Comparison of ENCODE assay signal across 21 mouse cellular contexts in the genomic region with DNA sequence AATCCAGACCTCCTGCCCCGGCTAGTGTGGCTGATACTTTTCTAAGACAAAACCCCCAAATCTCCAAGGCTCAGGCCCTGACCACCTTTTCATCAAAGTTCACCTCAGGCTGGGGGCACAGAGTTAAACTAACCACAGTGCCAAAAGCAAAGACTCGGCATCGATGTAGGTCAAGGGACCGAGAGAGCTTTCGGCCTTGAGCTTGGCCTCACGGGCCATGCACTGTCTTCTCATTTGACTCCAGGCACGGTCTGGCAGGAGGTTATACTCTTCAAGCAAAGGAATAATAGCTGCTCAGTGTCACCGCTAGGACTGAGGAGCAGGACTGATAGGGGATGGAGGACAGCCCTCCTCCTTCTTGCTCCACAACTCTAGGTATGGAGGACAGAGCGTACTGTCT. TPM values are rescaled to one million over a fixed set of nuclear protein-coding genes. Genes with fewer than 3 reads are reported as not detected.
"Had no signal": no experiment of that assay in that cellular context is flagged by ENCODE, and none has a peak within 500 bp of the region (broad histone marks: within the 10 kb centered on the region; RNA-seq: fewer than 3 reads in every experiment).

No protein-coding gene starts in this region.

- H3K4me2 ChIP-seq: lung, embryonic 15.5 days; midbrain, embryonic 11.5 days; midbrain, embryonic 13.5 days; neural tube, embryonic 13.5 days; neural tube, embryonic 15.5 days had no signal

- H3K9ac ChIP-seq: liver, postnatal 0 days; lung, embryonic 15.5 days; midbrain, embryonic 13.5 days; neural tube, embryonic 13.5 days; neural tube, embryonic 15.5 days had no signal

- H3K27ac ChIP-seq: lung, embryonic 15.5 days; midbrain, embryonic 13.5 days; neural tube, embryonic 13.5 days; neural tube, embryonic 15.5 days had no signal

- H3K4me1 ChIP-seq: midbrain, embryonic 13.5 days; neural tube, embryonic 13.5 days; neural tube, embryonic 15.5 days had no signal

- H3K4me3 ChIP-seq: lung, embryonic 15.5 days; midbrain, embryonic 13.5 days; myocyte; neural tube, embryonic 13.5 days; neural tube, embryonic 15.5 days had no signal

- DNase-seq: liver, postnatal 0 days; lung, adult 2 months; lung, postnatal 14 days; lung, postnatal 36 days; retina, postnatal 1 day; right cerebral cortex, adult 18-20 months; right cerebral cortex, postnatal 25 days; right cerebral cortex, postnatal 4 days; spleen, adult 18-20 months; thymus, adult 18-20 months; thymus, postnatal 14 days; thymus, postnatal 36 days had no signal

- H3K36me3 ChIP-seq: lung, embryonic 15.5 days had no signal

- H3K9me3 ChIP-seq: lung, embryonic 15.5 days; midbrain, embryonic 13.5 days; neural tube, embryonic 13.5 days; neural tube, embryonic 15.5 days had no signal

- ATAC-seq: liver, postnatal 0 days; lung, postnatal 0 days; midbrain, embryonic 13.5 days; midbrain, embryonic 16.5 days had no signal

- H3K27me3 ChIP-seq: lung, embryonic 15.5 days; midbrain, embryonic 13.5 days; neural tube, embryonic 13.5 days; neural tube, embryonic 15.5 days had no signal

RNA-seq across cellular contexts. Expression of a gene that starts 50.2 kb away (rescaled TPM):
- total RNA-seq: megakaryocyte-erythroid progenitor cell, adult 5-6 weeks had no signal
